Mouse (Mus musculus): ENCODE results near the gene Hspa1l. TPM values are rescaled to one million over a fixed set of nuclear protein-coding genes. Genes with fewer than 3 reads are reported as not detected.
A peak's percentile ranks its signal among the peaks of the same experiment; 100 is the strongest.

Hspa1l gene
- polyA plus RNA-seq, 1 experiment from 2014 or later, result 1.2 TPM

- Histone ChIP-seq H3K27ac (no peak overlapping the region), H3K27me3 (no peaks in the 10 kb centered on the region), H3K36me3 (replicated peaks) (no peaks in the 10 kb centered on the region), H3K4me1 (peaks cover 42% of the 10 kb centered on the region), H3K4me3 (replicated peaks) (no peak overlapping the region), H3K9ac (no peak overlapping the region), H3K4me2 (no peak overlapping the region), H3K9me3 (no peaks in the 10 kb centered on the region)
- WGBS, result 69% methylated on average over 7 of the region's 10 CpGs
- ATAC-seq (ENCODE audit: low FRiP score), result no peak
These were observed 52.4 kb downstream of the Hspa1l start for GRCm38 (mm10) chr17:35024691-35025488.

- 93% methylated on average over 5 of the region's 5 CpGs for WGBS
- Histone ChIP-seq H3K27me3 (no peaks in the 10 kb centered on the region), H3K9me3 (no peaks in the 10 kb centered on the region), H3K27ac (peak overlapping the region; percentile 84; the same call in 1 of the 2 replicates), H3K36me3 (replicated peaks) (no peaks in the 10 kb centered on the region), H3K9ac (no peak overlapping the region), H3K4me3 (replicated peaks) (no peak overlapping the region), H3K4me1 (peaks cover 43% of the 10 kb centered on the region), H3K4me2 (no peak overlapping the region)
- no peak for ATAC-seq (ENCODE audit: low FRiP score)
These were observed 53.7 kb downstream of the Hspa1l start for GRCm38 (mm10) chr17:35026206-35026605.

- no peaks in the 10 kb centered on the region for H3K36me3 ChIP-seq (replicated peaks)
- H3K27me3 ChIP-seq, result no peaks in the 10 kb centered on the region
- peak within 1 kb of the TSS; percentile 38 for H3K4me2 ChIP-seq
- H3K4me1 ChIP-seq, result peaks cover 35% of the 10 kb centered on the region
- ATAC-seq (ENCODE audit: low FRiP score), result peak; percentile 83
- peak within 1 kb of the TSS; percentile 6; the same call in 1 of the 2 replicates for H3K4me3 ChIP-seq (replicated peaks)
- 29% methylated on average over 13 of the region's 13 CpGs for WGBS
- peak within 1 kb of the TSS; percentile 84 for H3K27ac ChIP-seq
- no peaks in the 10 kb centered on the region for H3K9me3 ChIP-seq
- peak within 1 kb of the TSS; percentile 30; the same call in 1 of the 2 replicates for H3K9ac ChIP-seq
These were observed 55.0 kb downstream of the Hspa1l start, which contains the start of gene Sapcd1 for GRCm38 (mm10) chr17:35027277-35028068. Gene Sapcd1, minus strand, starts transcription at chr17:35028016.

- H3K4me3 ChIP-seq (replicated peaks), result no peak overlapping the region
- no peak overlapping the region for H3K9ac ChIP-seq
- WGBS, result 79% methylated on average over 2 of the region's 2 CpGs
- no peaks in the 10 kb centered on the region for H3K9me3 ChIP-seq
- H3K36me3 ChIP-seq (replicated peaks), result no peaks in the 10 kb centered on the region
- H3K27ac ChIP-seq, result no peak overlapping the region; the same call in 1 of the 2 replicates
- H3K4me2 ChIP-seq, result no peak overlapping the region
- H3K27me3 ChIP-seq, result no peaks in the 10 kb centered on the region
- ATAC-seq (ENCODE audit: low FRiP score), result no peak
- peaks cover 35% of the 10 kb centered on the region for H3K4me1 ChIP-seq
These were observed 55.8 kb downstream of the Hspa1l start for GRCm38 (mm10) chr17:35028315-35028714.

Other genes starting within 250 kb of the Hspa1l start
- not detected in 2 replicates for gene C4b, start 228.8 kb upstream of the Hspa1l start, polyA plus RNA-seq (2016; fragmentation: Nextera tagmentation; extraction: Ambion mirVana)
- gene Cyp21a1, start 168.1 kb upstream of the Hspa1l start, polyA plus RNA-seq (2016; fragmentation: Nextera tagmentation; extraction: Ambion mirVana), result not detected in 2 replicates
- gene Stk19, start 135.8 kb upstream of the Hspa1l start, polyA plus RNA-seq (2016; fragmentation: Nextera tagmentation; extraction: Ambion mirVana), result 28.6 and 32.7 TPM in 2 replicates
- 72.9 and 77.6 TPM in 2 replicates for gene Dxo, start 135.7 kb upstream of the Hspa1l start, polyA plus RNA-seq (2016; fragmentation: Nextera tagmentation; extraction: Ambion mirVana)
- gene Skiv2l, start 122.5 kb upstream of the Hspa1l start, polyA plus RNA-seq (2016; fragmentation: Nextera tagmentation; extraction: Ambion mirVana), result 61.8 and 64.8 TPM in 2 replicates
- 124 and 133 TPM in 2 replicates for gene Nelfe, start 122.3 kb upstream of the Hspa1l start, polyA plus RNA-seq (2016; fragmentation: Nextera tagmentation; extraction: Ambion mirVana)
- 2.9 and 3.6 TPM in 2 replicates for gene Cfb, start 110.2 kb upstream of the Hspa1l start, polyA plus RNA-seq (2016; fragmentation: Nextera tagmentation; extraction: Ambion mirVana)
- 9.2 and 10.4 TPM in 2 replicates for gene Zbtb12, start 93.2 kb upstream of the Hspa1l start, polyA plus RNA-seq (2016; fragmentation: Nextera tagmentation; extraction: Ambion mirVana)
- gene Gm20547, start 90.7 kb upstream of the Hspa1l start, polyA plus RNA-seq (2016; fragmentation: Nextera tagmentation; extraction: Ambion mirVana), result not detected in 2 replicates
- 1.3 and 1.6 TPM in 2 replicates for gene C2, start 74.4 kb upstream of the Hspa1l start, polyA plus RNA-seq (2016; fragmentation: Nextera tagmentation; extraction: Ambion mirVana)
- gene Ehmt2, start 74.2 kb upstream of the Hspa1l start, polyA plus RNA-seq (2016; fragmentation: Nextera tagmentation; extraction: Ambion mirVana), result 111 and 114 TPM in 2 replicates
- not detected in 2 replicates for gene Slc44a4, start 58.2 kb upstream of the Hspa1l start, polyA plus RNA-seq (2016; fragmentation: Nextera tagmentation; extraction: Ambion mirVana)
- 16.2 and 16.9 TPM in 2 replicates for gene Neu1, start 41.5 kb upstream of the Hspa1l start, polyA plus RNA-seq (2016; fragmentation: Nextera tagmentation; extraction: Ambion mirVana)
- gene Hspa1b, start 13.5 kb upstream of the Hspa1l start, polyA plus RNA-seq (2016; fragmentation: Nextera tagmentation; extraction: Ambion mirVana), result 0.11 and 0.21 TPM in 2 replicates
- not detected in 2 replicates for gene Gm20481, start 2.8 kb upstream of the Hspa1l start, polyA plus RNA-seq (2016; fragmentation: Nextera tagmentation; extraction: Ambion mirVana)
- gene Hspa1a, start 547 bp upstream of the Hspa1l start, polyA plus RNA-seq (2016; fragmentation: Nextera tagmentation; extraction: Ambion mirVana), result 2.0 and 2.3 TPM in 2 replicates
- gene Lsm2, start 9.2 kb downstream of the Hspa1l start, polyA plus RNA-seq (2016; fragmentation: Nextera tagmentation; extraction: Ambion mirVana), result 226 and 238 TPM in 2 replicates
- gene Vars, start 28.3 kb downstream of the Hspa1l start, polyA plus RNA-seq (2016; fragmentation: Nextera tagmentation; extraction: Ambion mirVana), result 158 and 159 TPM in 2 replicates
- gene Vwa7, start 43.9 kb downstream of the Hspa1l start, polyA plus RNA-seq (2016; fragmentation: Nextera tagmentation; extraction: Ambion mirVana), result 0.17 and 0.27 TPM in 2 replicates
- gene Sapcd1, start 55.3 kb downstream of the Hspa1l start, polyA plus RNA-seq (2016; fragmentation: Nextera tagmentation; extraction: Ambion mirVana), result 7.4 and 7.7 TPM in 2 replicates
- 5.3 and 5.6 TPM in 2 replicates for gene Msh5, start 74.0 kb downstream of the Hspa1l start, polyA plus RNA-seq (2016; fragmentation: Nextera tagmentation; extraction: Ambion mirVana)
- 152 and 155 TPM in 2 replicates for gene Clic1, start 77.3 kb downstream of the Hspa1l start, polyA plus RNA-seq (2016; fragmentation: Nextera tagmentation; extraction: Ambion mirVana)
- gene Ddah2, start 86.3 kb downstream of the Hspa1l start, polyA plus RNA-seq (2016; fragmentation: Nextera tagmentation; extraction: Ambion mirVana), result 513 and 534 TPM in 2 replicates
- not detected in 2 replicates for gene Ly6g6c, start 92.7 kb downstream of the Hspa1l start, polyA plus RNA-seq (2016; fragmentation: Nextera tagmentation; extraction: Ambion mirVana)
- gene Mpig6b, start 93.5 kb downstream of the Hspa1l start, polyA plus RNA-seq (2016; fragmentation: Nextera tagmentation; extraction: Ambion mirVana), result 0.40 and 0.54 TPM in 2 replicates
- 0.28 and 0.50 TPM in 2 replicates for gene Ly6g6e, start 104.2 kb downstream of the Hspa1l start, polyA plus RNA-seq (2016; fragmentation: Nextera tagmentation; extraction: Ambion mirVana)
- 0.29 and 1.6 TPM in 2 replicates for gene Ly6g6d, start 105.4 kb downstream of the Hspa1l start, polyA plus RNA-seq (2016; fragmentation: Nextera tagmentation; extraction: Ambion mirVana)
- gene Ly6g6f, start 112.9 kb downstream of the Hspa1l start, polyA plus RNA-seq (2016; fragmentation: Nextera tagmentation; extraction: Ambion mirVana), result 0.17 and 0.18 TPM in 2 replicates
- gene Abhd16a, start 116.6 kb downstream of the Hspa1l start, polyA plus RNA-seq (2016; fragmentation: Nextera tagmentation; extraction: Ambion mirVana), result 59.2 and 70.7 TPM in 2 replicates
- not detected in 2 replicates for gene Ly6g5c, start 135.6 kb downstream of the Hspa1l start, polyA plus RNA-seq (2016; fragmentation: Nextera tagmentation; extraction: Ambion mirVana)
- gene Ly6g5b, start 142.7 kb downstream of the Hspa1l start, polyA plus RNA-seq (2016; fragmentation: Nextera tagmentation; extraction: Ambion mirVana), result 0.96 and 1.5 TPM in 2 replicates
- 27.4 and 28.1 TPM in 2 replicates for gene Gpank1, start 148.8 kb downstream of the Hspa1l start, polyA plus RNA-seq (2016; fragmentation: Nextera tagmentation; extraction: Ambion mirVana)
- gene Csnk2b, start 149.3 kb downstream of the Hspa1l start, polyA plus RNA-seq (2016; fragmentation: Nextera tagmentation; extraction: Ambion mirVana), result 283 and 284 TPM in 2 replicates
- gene D17H6S53E, start 153.7 kb downstream of the Hspa1l start, polyA plus RNA-seq (2016; fragmentation: Nextera tagmentation; extraction: Ambion mirVana), result 5.3 and 7.2 TPM in 2 replicates
- gene Apom, start 159.3 kb downstream of the Hspa1l start, polyA plus RNA-seq (2016; fragmentation: Nextera tagmentation; extraction: Ambion mirVana), result 0.46 and 0.63 TPM in 2 replicates
- gene Bag6, start 162.5 kb downstream of the Hspa1l start, polyA plus RNA-seq (2016; fragmentation: Nextera tagmentation; extraction: Ambion mirVana), result 88.9 and 97.8 TPM in 2 replicates
- gene Prrc2a, start 192.2 kb downstream of the Hspa1l start, polyA plus RNA-seq (2016; fragmentation: Nextera tagmentation; extraction: Ambion mirVana), result 221 and 231 TPM in 2 replicates
- gene Aif1, start 203.4 kb downstream of the Hspa1l start, polyA plus RNA-seq (2016; fragmentation: Nextera tagmentation; extraction: Ambion mirVana), result 4.3 and 4.9 TPM in 2 replicates
- 4.0 and 4.8 TPM in 2 replicates for gene Lst1, start 215.7 kb downstream of the Hspa1l start, polyA plus RNA-seq (2016; fragmentation: Nextera tagmentation; extraction: Ambion mirVana)
- gene Ltb, start 221.7 kb downstream of the Hspa1l start, polyA plus RNA-seq (2016; fragmentation: Nextera tagmentation; extraction: Ambion mirVana), result not detected in 2 replicates
- not detected in 2 replicates for gene Tnf, start 229.3 kb downstream of the Hspa1l start, polyA plus RNA-seq (2016; fragmentation: Nextera tagmentation; extraction: Ambion mirVana)
- gene Lta, start 232.6 kb downstream of the Hspa1l start, polyA plus RNA-seq (2016; fragmentation: Nextera tagmentation; extraction: Ambion mirVana), result not detected in 2 replicates
- 0.41 TPM in 2 replicates for gene Gm16181, start 248.1 kb downstream of the Hspa1l start, polyA plus RNA-seq (2016; fragmentation: Nextera tagmentation; extraction: Ambion mirVana)

Data from forebrain, embryonic 12.5 days (tissue).